Mouse (Mus musculus) gonadal fat pad, adult 2 months (tissue): ENCODE measurements around the gene Blnk. TPM values are rescaled to one million over a fixed set of nuclear protein-coding genes. Genes with fewer than 3 reads are reported as not detected.

ENCODE experiments used
- DNase-seq: peaks from one replicate; pipeline ENCODE4 v3.0.0-alpha.2; 2012; ENCODE audit warnings: low read depth
- polyA plus RNA-seq: library from polyadenylated mRNA; depleted of rRNA; stranded (reverse); fragments of >200 nt; gene quantifications from 2 replicates; pipeline ENCODE4 v1.2.3, GENCODE M21; 2012

Blnk gene
- polyA plus RNA-seq, 1 experiment: 12.1 TPM

DNA sequence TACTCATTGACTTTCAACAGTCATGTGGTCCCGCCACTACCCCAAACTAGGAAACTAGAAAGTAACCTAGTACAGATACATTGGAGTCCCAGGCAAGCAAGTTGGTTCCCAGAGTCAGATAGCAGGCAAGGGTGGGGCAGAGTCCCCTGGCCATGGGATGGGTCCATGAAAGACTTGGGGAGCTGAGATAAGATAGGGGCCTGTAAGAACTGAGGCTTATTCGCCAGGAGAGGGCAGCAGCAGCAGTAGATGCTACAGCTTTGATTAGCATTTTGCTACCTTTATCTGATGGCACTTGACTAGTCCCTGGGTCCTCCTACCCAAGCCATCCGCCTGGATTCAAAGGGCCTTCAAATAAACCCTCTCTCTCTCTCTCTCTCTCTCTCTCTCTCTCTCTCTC lies 5.2 kb upstream of the Blnk start:
- DNase-seq: no peak

DNA sequence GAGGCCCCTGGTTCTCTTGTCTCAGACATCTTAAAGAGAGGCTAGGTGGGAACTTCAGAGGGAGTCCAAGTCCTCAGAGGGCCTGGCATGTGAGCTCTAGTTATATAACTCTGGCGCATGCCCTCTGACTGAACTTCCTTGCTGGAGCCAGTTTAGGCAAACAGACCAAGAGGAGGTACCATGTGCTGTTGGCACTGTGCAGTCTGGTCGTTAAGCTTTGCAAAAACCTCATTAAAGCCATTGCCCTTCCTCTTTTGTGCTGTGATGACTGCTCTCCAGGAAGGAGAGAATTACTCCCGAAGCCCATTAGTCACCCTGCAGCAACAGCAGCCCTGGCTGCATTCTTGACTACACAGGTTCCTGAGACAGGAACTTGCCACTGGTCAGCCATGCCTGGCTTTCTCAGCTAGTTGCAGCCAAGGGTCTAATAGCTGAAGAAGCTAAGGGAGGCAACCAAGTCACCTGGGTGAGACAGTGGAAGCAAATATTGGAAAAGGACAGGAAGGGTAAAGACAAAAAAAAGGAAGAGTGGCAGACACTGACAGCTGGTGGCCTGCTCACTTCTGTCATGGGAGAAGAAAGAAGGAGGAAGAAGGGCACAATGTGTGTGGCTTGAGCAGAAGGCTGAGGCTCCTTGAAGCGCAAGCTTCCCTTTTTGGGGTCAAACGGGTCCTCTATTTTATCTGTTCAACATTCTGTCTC lies 4.3 kb upstream of the Blnk start:
- DNase-seq: no peak

DNA sequence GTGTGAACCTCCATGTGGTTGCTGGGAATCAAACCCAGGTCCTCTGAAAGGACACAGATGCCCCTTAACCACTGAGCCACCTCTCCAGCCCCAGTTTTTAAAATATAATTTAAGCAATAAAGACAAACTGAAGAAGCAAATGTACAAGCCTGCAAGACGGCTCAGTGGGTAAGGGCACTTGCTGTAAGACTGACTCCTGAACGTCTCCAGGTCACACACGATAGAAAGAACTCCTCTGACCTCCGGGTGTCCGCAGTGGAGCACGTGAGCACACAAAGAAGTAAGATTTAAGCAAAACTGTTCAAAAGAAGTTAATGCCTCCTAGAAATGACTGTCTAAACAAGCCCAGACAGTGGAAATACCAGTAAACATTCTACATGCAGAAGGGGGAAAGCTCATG lies 2.4 kb upstream of the Blnk start:
- DNase-seq: no peak

DNA sequence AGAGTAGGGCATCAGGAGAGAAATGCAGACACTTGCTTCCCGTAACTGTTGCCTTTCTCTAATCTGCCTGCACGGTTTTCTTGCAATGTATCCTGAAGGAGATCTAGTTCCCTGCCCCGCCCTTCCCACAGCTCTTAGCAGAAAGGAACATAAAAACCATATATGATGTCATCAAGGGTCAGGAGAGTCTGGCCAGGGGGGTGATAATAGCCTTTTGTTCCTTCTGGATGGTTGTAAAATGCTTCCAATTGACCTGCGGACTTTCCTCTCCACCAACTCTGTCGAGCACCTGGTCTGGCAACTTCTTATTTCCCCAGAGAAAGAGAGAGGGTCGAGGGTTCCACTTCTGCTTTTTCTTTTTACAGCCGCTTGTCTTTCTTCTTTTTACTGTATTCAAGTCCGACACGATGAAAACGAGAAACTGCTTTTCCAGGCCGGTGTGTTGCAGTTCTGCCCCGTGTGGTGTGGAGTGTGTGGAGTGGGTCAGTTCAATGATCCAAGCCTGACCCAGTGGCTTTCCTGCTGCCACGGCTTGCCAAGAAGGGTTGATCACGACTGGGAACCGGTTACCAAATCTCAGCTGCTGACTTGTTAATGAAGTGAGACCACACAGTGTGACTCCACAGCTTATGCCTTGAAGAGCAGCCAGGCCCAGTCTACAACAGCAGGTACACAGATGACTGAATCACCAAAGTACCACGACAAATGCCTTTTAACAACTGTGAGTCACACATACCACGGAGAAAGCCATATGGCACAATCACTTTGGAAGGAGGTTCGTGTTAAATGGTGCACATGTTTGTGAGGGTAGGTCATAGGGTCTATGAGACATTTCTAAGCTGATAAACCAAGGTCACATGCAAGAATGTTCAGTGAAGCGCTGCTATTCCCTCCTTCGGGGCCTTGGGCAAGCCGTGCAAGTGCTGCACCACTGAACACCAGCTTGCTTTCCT lies 1.4 kb upstream of the Blnk start:
- no peak for DNase-seq

DNA sequence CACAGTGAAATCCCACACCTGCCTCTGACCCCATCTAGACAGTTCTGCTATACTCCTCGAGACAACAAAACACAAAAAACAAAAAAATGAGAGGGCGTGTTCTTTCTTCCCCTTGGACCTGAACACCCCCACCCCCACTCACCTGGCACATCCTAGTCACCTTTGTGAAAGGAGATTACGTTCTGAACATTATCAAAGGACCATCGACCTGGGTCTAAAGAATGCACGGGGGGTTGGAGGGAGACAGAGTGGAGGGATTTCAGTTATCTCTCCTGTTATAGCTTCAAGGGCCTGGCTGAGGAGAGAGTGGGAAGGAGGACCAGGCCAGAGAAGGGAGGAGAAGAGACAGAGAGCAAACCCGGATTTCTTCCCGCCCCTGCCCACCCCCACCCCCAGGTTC lies 576 bp upstream of the Blnk start:
- DNase-seq: no peak

DNA sequence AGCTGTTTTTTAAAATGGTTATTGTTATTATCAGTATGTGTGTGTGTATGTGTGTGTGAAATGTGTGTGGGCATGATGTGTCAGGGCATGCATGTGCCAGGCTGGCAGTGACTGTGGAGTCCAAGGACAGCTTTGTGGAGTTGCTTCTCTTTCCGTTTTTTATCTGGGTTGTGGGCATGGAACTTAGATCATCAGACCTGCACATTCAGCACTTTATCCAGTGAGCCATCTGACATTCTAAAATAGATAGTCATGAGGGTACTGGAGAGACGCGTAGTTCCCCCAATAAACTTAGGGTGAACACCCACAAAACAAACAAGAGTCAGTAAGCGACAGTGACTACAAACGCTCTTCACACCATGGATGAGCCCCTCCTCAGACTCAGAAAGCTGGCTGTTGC lies 979 bp downstream of the Blnk start:
- no peak for DNase-seq

DNA sequence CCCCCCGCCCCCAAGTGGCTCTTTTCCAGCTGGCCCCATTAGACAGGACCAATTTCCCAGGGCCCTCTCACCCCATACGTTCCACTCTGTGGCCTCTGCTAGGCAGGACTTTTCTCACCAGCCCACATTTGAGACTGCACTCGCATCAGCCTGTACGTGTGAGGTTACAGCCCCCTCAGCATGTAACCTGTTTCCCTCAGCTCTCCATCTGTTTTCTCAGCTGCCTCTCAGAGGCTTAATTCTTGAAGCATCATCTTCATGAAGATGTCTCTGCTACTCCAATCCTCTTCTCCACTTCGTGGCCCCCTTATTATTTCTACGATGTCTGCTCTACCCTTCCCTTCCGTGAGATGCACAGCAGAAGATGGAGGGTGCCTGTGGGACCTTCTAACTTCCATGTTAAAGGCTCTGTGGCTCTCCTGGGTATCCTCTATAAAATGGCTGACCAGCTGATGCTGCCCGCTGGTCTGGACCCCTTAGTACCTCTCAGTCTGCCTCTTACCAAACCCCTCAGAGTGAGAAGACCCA lies 1.8 kb downstream of the Blnk start:
- DNase-seq: no peak

DNA sequence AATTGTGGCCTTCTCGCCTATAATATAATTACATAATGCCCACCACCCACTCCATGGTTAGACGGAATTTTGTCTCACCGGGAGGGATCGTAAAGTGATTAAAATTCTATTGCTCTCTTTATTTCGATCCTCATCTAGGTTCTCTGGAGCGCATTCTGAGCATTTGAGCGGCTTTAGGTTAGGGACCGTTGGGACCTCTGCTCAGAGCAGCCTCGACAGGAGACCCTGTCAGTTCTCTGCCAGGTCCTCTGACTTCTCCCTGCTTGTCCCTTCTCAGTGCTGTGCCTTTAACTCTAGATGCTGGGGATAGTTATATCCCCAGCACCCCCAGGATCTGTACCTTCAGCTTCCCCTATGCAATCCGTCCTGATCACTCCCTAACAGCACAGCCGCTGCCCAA lies 2.2 kb downstream of the Blnk start:
- DNase-seq: no peak

DNA sequence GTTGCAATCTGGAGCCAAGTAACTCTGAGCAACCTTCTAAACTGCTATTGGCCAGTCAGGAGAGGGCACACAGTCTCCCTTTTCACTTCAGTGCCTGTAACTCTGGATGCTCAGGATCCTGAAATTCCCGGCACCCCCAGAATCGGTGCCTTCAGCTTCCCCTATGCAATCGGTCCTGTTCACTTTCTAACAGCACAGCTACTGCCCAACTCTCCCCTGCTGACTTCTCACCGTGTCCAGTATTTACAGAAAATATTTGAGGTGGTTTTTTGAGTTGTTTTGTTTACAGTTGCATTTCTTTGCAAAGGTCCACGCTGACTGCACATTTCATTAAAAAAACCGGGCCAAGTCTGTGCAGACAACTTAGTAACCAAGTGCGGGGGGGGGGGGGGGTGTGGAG lies 2.7 kb downstream of the Blnk start:
- no peak for DNase-seq

DNA sequence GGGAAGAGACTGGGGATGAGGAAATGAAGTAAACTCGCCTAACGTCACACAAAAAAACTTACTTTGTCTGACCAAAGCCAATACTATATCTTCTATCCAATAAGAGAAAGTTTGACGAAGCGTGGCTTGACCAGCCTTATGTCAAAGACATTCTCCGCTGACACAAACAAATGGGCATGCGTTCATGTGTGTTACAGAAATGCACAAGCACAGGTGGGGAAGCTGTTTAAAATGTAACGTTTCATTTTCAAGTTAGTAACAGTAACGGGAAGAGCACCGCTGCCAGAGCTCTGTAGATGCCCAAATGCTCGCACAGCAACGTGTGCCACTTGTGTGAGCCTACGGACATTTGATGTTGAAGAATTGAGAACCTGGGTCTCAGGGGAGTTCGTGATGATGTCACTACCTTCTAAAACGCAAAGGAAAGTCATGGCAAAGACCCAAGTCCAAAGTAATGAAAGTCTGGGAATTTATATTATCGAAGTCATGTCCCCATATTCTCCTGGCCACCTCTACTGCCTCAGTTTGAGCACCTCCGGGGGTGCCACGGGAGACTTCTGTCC lies 3.5 kb downstream of the Blnk start:
- no peak for DNase-seq

DNA sequence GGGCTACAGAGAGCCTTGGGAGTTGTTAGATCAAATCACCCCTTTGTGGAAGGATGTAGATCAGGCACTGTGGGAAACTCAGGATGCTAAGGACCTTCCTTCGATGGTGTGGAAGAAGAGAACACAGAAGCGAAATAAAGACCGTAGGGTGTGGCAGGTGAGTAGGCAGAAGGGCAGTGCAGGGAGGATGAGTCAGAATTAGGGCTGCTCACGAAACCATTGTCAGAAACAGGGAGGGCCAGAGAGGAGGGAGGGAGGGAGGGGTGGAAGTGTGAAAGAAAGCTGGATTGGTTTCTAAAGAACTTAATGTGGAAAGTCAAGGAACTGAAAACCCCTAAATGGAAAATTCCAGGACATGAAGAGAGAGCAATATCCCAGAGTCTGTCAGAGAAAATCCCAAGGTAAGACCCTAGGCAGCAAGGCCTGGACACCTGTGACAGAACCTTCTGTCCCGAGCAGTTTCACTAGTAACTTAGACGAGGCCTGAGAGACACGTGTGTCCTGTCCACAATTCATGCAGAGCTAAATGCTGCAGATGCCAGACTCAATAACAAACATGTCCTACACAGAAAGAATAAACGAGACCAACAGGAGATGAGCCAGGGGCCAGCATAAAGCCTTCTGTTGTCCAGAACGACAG lies 4.3 kb downstream of the Blnk start:
- no peak for DNase-seq

DNA sequence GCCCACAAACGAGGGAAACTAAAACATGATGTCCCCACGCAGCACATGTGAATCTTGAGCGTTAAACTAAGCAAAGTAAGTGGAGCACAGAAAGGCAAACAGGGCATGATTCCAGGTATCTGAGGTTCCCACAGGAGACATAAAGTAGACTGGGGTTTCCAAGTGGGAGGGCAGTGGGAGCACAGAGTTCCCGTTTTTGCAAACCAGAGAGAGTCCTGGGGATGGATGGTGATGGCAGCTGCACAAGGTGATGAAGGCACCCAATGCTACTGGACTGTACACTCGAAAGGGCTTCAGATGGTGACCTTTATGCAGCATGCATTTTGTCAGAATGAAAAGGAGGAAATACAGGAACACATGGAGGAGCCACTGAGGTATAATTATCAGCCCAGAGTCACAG lies 5.5 kb downstream of the Blnk start:
- no peak for DNase-seq

DNA sequence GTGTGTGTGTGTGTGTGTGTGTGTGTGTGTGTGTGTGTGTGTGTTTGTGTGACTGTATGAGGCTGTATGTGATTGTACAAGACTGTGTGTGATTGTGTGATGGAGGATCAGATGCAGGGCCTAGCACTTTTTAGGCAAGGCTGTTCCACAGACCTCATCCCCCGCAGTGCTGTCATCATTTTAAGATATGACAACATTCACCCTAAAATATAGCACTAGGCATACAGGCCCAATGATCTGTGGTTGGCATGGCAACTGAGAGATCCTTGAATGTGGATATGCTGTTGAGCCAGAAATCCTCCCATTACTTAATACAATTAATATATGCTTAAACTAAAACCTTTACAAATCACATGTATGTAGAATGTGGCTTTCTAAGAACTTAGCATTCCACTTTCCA lies 9.8 kb downstream of the Blnk start:
- DNase-seq: no peak

DNA sequence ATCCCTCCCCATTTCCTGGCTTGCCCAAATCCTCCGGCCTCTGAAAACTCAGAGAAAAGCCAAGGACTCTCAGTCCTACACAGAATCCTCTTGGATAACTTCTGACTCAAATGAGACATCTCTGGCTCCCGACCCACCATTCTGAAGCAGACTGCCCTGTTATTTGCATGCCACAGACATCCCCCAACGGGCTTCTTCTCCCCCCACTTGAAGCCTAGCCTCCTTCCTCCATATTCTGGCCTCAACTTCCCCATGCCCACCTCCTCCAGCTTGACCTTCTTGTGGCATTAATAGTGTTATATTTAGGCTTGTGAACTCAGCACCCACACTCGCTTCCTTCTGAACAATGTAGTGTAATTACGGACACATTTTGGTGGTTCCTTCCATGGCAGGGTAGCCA lies 13.7 kb downstream of the Blnk start:
- no peak for DNase-seq

DNA sequence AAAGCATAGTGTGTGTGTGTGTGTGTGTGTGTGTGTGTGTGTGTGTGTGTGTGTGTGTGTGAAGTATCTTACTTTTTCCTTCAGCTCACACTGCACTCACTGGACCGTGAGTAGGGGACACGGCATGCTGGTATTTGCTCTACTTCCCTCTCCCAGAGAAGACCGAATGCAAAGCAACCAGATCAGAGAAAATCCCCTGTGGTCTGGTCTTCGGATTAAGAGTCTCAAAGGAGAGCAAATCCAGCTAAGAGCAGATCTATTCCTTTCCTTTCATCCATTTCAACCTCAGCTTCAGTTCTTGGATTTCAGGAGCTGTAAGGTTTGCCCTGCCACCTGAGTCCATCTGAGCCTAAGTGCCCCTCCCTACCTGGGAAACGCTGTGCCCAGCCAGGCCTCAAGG lies 16.3 kb downstream of the Blnk start:
- DNase-seq: no peak

DNA sequence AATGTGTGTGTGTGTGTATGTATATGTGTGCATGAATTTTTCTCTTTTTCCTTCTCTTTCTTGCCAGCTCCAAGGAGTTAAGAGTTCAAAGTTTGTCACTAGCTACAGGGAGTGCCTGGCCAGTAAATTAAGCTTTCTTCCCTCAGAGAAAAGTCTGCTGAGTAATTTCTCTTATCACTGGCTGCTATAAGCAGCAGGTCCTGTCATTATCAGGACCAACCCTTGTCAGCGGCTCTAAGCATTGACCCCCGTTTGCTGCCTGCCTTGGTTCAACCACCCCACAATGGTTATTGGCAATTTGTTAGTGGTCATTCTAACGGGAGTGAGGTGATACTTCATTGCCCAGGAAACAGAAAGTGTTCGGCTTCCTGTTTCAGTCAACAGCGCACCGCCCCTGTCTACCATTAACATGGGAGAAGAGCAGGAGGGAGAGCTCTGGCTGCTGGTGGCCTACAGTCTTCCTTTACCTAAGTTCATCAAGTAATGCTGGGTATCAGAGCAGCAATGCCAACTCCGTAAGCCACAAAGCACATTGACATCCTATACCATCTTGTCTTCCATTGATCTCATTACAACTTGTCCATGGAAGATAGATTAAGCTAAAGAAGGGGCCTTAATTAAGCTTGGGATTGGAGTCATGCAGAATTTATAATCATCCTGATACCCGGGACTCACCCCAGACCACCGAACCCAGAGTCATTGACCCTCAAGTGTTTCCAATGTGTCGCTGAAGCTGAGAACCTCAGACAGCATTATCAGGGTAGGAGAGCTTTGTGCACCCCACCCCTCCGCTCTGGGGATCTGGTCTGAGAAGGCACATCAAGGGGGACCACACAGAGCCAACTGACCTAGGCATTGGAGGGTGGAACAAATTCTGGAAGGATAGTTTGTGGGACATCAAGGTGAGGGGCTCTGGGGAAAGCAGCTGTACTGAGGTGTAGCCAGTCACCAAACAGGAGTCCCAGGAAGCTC lies 17.1 kb downstream of the Blnk start:
- DNase-seq: no peak

DNA sequence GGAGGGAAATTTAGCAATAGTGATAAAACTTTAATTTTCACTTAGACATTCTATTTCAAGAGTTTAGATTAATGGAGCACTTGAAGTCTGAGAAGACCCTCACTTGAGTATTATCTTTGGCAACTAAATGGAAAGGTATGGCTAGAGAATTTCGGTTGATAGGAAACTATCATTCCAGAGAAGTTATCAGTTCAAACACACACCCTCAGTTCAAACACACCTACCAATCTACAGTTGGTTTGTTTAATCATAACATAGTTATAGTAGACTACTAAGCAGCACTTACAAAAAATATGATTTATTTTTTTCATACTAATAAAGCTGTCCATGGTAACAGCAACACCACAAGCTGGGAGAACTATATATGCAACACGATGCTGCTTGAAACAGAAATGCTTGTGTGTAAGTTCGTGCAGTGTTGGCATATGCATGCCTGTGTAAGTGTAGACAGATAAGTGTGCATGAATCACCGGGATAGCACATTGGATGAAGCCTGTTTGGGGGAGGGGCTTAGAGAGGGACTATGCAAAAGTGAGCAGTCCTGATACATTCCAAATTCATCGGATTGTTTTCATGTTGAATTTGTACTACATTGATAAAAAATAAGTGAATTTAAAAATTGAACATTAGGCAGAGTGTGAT lies 22.9 kb downstream of the Blnk start:
- DNase-seq: no peak

DNA sequence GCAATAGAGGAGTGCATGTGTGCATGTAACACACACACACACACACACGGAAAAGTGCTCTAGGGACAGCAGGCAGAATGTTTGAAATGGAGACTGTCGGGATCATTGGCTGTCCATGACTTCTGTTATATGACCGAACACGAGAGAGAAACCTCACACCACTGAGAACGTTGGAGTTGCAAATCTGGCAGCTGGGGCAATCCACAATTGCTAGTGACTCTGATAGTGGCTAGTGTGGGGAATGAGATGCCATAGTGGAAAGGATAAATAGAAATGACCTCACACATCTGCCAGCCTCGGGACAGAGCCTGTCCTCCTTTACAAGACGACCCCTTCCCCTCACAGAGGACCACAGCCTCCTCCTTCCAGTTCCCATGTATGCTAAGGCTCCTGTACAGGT lies 23.6 kb downstream of the Blnk start:
- no peak for DNase-seq

DNA sequence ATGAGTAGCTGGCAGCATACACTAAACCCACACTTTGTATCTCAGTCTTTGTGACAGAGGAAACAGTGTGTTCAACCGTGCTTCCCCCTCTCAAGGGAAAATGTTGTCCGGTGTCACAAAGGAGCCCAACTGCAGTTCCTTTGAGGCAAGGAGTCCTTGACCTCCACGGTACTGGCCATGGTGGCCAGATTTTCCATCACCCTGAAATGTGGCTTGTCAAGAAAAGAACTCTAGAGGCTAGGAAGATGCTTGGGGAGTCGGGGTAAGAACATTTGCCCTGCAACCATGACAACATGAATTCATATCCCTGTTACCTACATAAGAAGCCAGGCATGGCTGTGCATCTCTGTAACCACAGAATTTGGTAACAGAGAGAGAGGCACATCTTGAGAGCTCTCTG lies 24.0 kb downstream of the Blnk start:
- no peak for DNase-seq
